ENCODE assay signal across 10 mouse cellular contexts in the genomic region with DNA sequence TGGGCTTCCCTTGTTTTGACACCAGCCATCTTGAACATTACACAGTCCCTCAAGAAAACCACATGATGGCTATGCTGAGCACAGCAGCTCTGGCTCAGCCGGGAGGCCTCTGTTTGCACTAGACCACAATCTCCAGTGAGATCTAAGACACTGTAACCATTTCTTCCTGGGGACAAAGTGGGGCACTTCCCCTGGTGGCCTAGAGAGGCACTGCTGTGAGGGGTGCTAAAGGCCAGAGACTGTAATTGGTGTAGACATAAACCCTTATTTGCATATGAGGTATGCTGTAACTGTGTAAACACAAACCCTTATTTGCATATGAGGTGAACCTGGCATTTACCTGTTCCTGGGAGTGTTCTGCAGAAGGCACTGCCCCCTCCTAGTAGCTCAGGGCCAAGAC.
A peak's percentile ranks its signal among the peaks of the same experiment; 100 is the strongest.
DNase-seq lines count a peak whose midpoint lies in the region; ATAC-seq and TF ChIP-seq lines count a peak whose summit lies in the region.
"Had no signal": no experiment of that assay in that cellular context is flagged by ENCODE, and none has a peak within 500 bp of the region (broad histone marks: within the 10 kb centered on the region; RNA-seq: fewer than 3 reads in every experiment).

No protein-coding gene starts in this region.

- no peak overlapping the region for H3K9ac ChIP-seq in lung, embryonic 14.5 days
- H3K9ac ChIP-seq in hindbrain, embryonic 11.5 days (ENCODE audit: low read depth, low read length) = no peak overlapping the region
- H3K9ac ChIP-seq: neural tube, embryonic 15.5 days had no signal

- TF ChIP-seq POLR2A in lung, adult 2 months (IDR thresholded peaks at IDR 0.05; ENCODE audit: borderline replicate concordance, extremely low read depth, low read depth, low read length) = no peak

- no peaks in the 10 kb centered on the region for H3K36me3 ChIP-seq in lung, embryonic 14.5 days (ENCODE audit: insufficient read depth)
- H3K36me3 ChIP-seq in hindbrain, embryonic 11.5 days (ENCODE audit: control insufficient read depth, insufficient read depth, low read length) = no peaks in the 10 kb centered on the region
- H3K36me3 ChIP-seq: limb, embryonic 10.5 days; neural tube, embryonic 15.5 days had no signal

- no peaks in the 10 kb centered on the region for H3K4me1 ChIP-seq in lung, embryonic 14.5 days (ENCODE audit: insufficient read depth)
- H3K4me1 ChIP-seq in lung, adult 2 months (ENCODE audit: control insufficient read depth, insufficient read depth, low read length) = peaks cover 5% of the 10 kb centered on the region
- H3K4me1 ChIP-seq in hindbrain, embryonic 11.5 days (replicated peaks; ENCODE audit: control insufficient read depth, insufficient read depth, low read length) = no peaks in the 10 kb centered on the region
- H3K4me1 ChIP-seq: neural tube, embryonic 15.5 days had no signal

- WGBS in lung, embryonic 14.5 days = 49% methylated on average over 1 of the region's 1 CpGs
- WGBS in lung, adult 2 months = 36% methylated on average over 1 of the region's 1 CpGs
- 71% methylated on average over 1 of the region's 1 CpGs for WGBS in hindbrain, embryonic 11.5 days

- no peak for DNase-seq in lung, embryonic 14.5 days
- DNase-seq in lung, adult 2 months = no peak
- DNase-seq in T-cell, adult 2 months (ENCODE audit: low spot score) = peak; percentile 88
- peak; percentile 46 for DNase-seq in lung, postnatal 10 days
- peak; percentile 83 for DNase-seq in thymus, postnatal 14 days
- no peak for DNase-seq in hindbrain, embryonic 11.5 days (ENCODE audit: low spot score)
- no peak for DNase-seq in ovary, postnatal 36 days (ENCODE audit: low spot score)
- no peak for DNase-seq in adrenal gland, adult 18-20 months (ENCODE audit: low spot score in 2 of 2)

- no peak overlapping the region for H3K27ac ChIP-seq in lung, embryonic 14.5 days (ENCODE audit: low read depth)
- H3K27ac ChIP-seq in hindbrain, embryonic 11.5 days (ENCODE audit: low read depth, low read length) = no peak overlapping the region
- H3K27ac ChIP-seq: limb, embryonic 10.5 days; neural tube, embryonic 15.5 days had no signal

- peak; percentile 50; the same call in 1 of the 2 replicates for ATAC-seq in lung, embryonic 14.5 days (ENCODE audit: insufficient read depth)
- no peak for ATAC-seq in hindbrain, embryonic 11.5 days (ENCODE audit: low FRiP score)

- H3K9me3 ChIP-seq in lung, embryonic 14.5 days (ENCODE audit: low read depth, low read length) = no peaks in the 10 kb centered on the region
- no peaks in the 10 kb centered on the region for H3K9me3 ChIP-seq in hindbrain, embryonic 11.5 days (ENCODE audit: control insufficient read depth, low read length)
- H3K9me3 ChIP-seq: limb, embryonic 10.5 days; neural tube, embryonic 15.5 days had no signal

- H3K27me3 ChIP-seq in lung, embryonic 14.5 days (ENCODE audit: insufficient read depth, low read length) = no peaks in the 10 kb centered on the region
- no peaks in the 10 kb centered on the region for H3K27me3 ChIP-seq in hindbrain, embryonic 11.5 days (ENCODE audit: control insufficient read depth, insufficient read depth, low read length)
- H3K27me3 ChIP-seq: neural tube, embryonic 15.5 days had no signal

- TF ChIP-seq CTCF in lung, embryonic 14.5 days (IDR thresholded peaks at IDR 0.05; ENCODE audit: low read depth) = peak; percentile 53
- TF ChIP-seq CTCF in lung, adult 2 months (IDR thresholded peaks at IDR 0.05; ENCODE audit: insufficient read depth, low read length) = no peak

- H3K4me3 ChIP-seq in lung, embryonic 14.5 days (ENCODE audit: low read depth, low read length) = no peak overlapping the region
- H3K4me3 ChIP-seq in lung, adult 2 months (replicated peaks; ENCODE audit: extremely low read depth, low read depth, low read length) = no peak overlapping the region
- H3K4me3 ChIP-seq in hindbrain, embryonic 11.5 days (ENCODE audit: low read depth, low read length) = no peak overlapping the region
- H3K4me3 ChIP-seq: limb, embryonic 10.5 days; neural tube, embryonic 15.5 days had no signal

- no peak overlapping the region for H3K4me2 ChIP-seq in lung, embryonic 14.5 days
- H3K4me2 ChIP-seq in hindbrain, embryonic 11.5 days (replicated peaks; ENCODE audit: low read depth, low read length) = no peak overlapping the region
- H3K4me2 ChIP-seq: neural tube, embryonic 15.5 days had no signal

Comparison
In these comparisons a context has a peak if more than half of its experiments do, and no peak if none do; other contexts are left out.
1. DNase-seq: peak in T-cell, adult 2 months (single experiment), lung, postnatal 10 days (single experiment) and thymus, postnatal 14 days (single experiment); none in lung, embryonic 14.5 days (single experiment), lung, adult 2 months (single experiment), hindbrain, embryonic 11.5 days (single experiment), ovary, postnatal 36 days (single experiment) and adrenal gland, adult 18-20 months (0 of 2).